Mouse (Mus musculus): ENCODE data around the gene Rbms2. TPM values are rescaled to one million over a fixed set of nuclear protein-coding genes. Genes with fewer than 3 reads are reported as not detected.
A peak's percentile ranks its signal among the peaks of the same experiment; 100 is the strongest.
"Not testable (repeated sequence)": the region's sequence is repeated elsewhere in the genome, so short reads cannot be mapped to it uniquely, and the experiment has no call there.

Gene Rbms2
- polyA plus RNA-seq, 1 experiment = 97.3 TPM

GRCm38 (mm10) chr10:128091564-128092505, 88.3 kb downstream of the Rbms2 start, which contains the start of gene Baz2a:
Gene Baz2a, plus strand, starts transcription at chr10:128091577.
- TF ChIP-seq MAX (IDR thresholded peaks at IDR 0.05; ENCODE audit: low read depth) (no peak), SRF (IDR thresholded peaks at IDR 0.05; ENCODE audit: control insufficient read depth, insufficient read length, low read depth) (no peak), POLR2AphosphoS2 (IDR thresholded peaks at IDR 0.05; ENCODE audit: insufficient read length, low read depth) (peak; percentile 52), TCF3 (IDR thresholded peaks at IDR 0.05; ENCODE audit: insufficient read length, low read depth) (no peak), REST (IDR thresholded peaks at IDR 0.05; ENCODE audit: insufficient read depth, insufficient read length) (no peak), POLR2A (IDR thresholded peaks at IDR 0.05; ENCODE audit: insufficient read length, low read depth) (peak; percentile 59), USF1 (IDR thresholded peaks at IDR 0.05; ENCODE audit: low read depth) (no peak), MYOD1 (IDR thresholded peaks at IDR 0.05; ENCODE audit: control insufficient read depth in 1 of 3, insufficient read length in 2 of 3, low read depth in 2 of 3) (no peak), TCF12 (IDR thresholded peaks at IDR 0.05; ENCODE audit: insufficient read depth, poor library complexity, severe bottlenecking) (no peak), E2F4 (IDR thresholded peaks at IDR 0.05; ENCODE audit: insufficient read depth) (no peak), CEBPB (IDR thresholded peaks at IDR 0.05; ENCODE audit: insufficient read depth, poor library complexity, severe bottlenecking) (no peak), MYOG (IDR thresholded peaks at IDR 0.05; ENCODE audit: control insufficient read depth in 1 of 3, insufficient read depth in 1 of 3, insufficient read length in 2 of 3, low read depth in 2 of 3) (peak in 1 of 3 experiments; percentile 9)
- Histone ChIP-seq H3K27me3 (ENCODE audit: control insufficient read depth, insufficient read depth, insufficient read length) (no peaks in the 10 kb centered on the region), H3ac (ENCODE audit: control insufficient read depth, insufficient read length) (peak within 1 kb of the TSS; percentile 9), H3K4me3 (peak within 1 kb of the TSS; percentile 69), H3K79me2 (ENCODE audit: control insufficient read depth, insufficient read depth) (peaks cover 18% of the 10 kb centered on the region), H3K4me2 (ENCODE audit: low read depth) (peak within 1 kb of the TSS; percentile 96), H3K36me3 (ENCODE audit: control insufficient read depth, insufficient read depth) (peaks cover 36% of the 10 kb centered on the region)

- H3K4me3 ChIP-seq = peak overlapping the region; percentile 69
- peak overlapping the region; percentile 96 for H3K4me2 ChIP-seq (ENCODE audit: low read depth)
- no peaks in the 10 kb centered on the region for H3K27me3 ChIP-seq (ENCODE audit: control insufficient read depth, insufficient read depth, insufficient read length)
- TF ChIP-seq POLR2AphosphoS2 (IDR thresholded peaks at IDR 0.05; ENCODE audit: insufficient read length, low read depth) (peak; percentile 93), TCF12 (IDR thresholded peaks at IDR 0.05; ENCODE audit: insufficient read depth, poor library complexity, severe bottlenecking) (no peak), POLR2A (IDR thresholded peaks at IDR 0.05; ENCODE audit: insufficient read length, low read depth) (peak; percentile 40)
- peaks cover 21% of the 10 kb centered on the region for H3K79me2 ChIP-seq (ENCODE audit: control insufficient read depth, insufficient read depth)
- H3K36me3 ChIP-seq (ENCODE audit: control insufficient read depth, insufficient read depth) = peaks cover 45% of the 10 kb centered on the region
- H3ac ChIP-seq (ENCODE audit: control insufficient read depth, insufficient read length) = peak overlapping the region; percentile 9
These were observed 89.2 kb downstream of the Rbms2 start for GRCm38 (mm10) chr10:128090651-128091563.

- peaks cover 25% of the 10 kb centered on the region for H3K79me2 ChIP-seq (ENCODE audit: control insufficient read depth, insufficient read depth)
- no peak overlapping the region for H3ac ChIP-seq (ENCODE audit: control insufficient read depth, insufficient read length)
- TF ChIP-seq MAX (IDR thresholded peaks at IDR 0.05; ENCODE audit: low read depth) (no peak), POLR2AphosphoS2 (IDR thresholded peaks at IDR 0.05; ENCODE audit: insufficient read length, low read depth) (peak; percentile 49)
- H3K4me2 ChIP-seq (ENCODE audit: low read depth) = no peak overlapping the region
- H3K36me3 ChIP-seq (ENCODE audit: control insufficient read depth, insufficient read depth) = peaks cover 56% of the 10 kb centered on the region
- H3K4me3 ChIP-seq = no peak overlapping the region
- no peaks in the 10 kb centered on the region for H3K27me3 ChIP-seq (ENCODE audit: control insufficient read depth, insufficient read depth, insufficient read length)
These were observed 90.3 kb downstream of the Rbms2 start for GRCm38 (mm10) chr10:128089842-128090241.

- Histone ChIP-seq H3K36me3 (ENCODE audit: control insufficient read depth, insufficient read depth) (peaks cover 56% of the 10 kb centered on the region), H3K27me3 (ENCODE audit: control insufficient read depth, insufficient read depth, insufficient read length) (no peaks in the 10 kb centered on the region), H3K4me3 (no peak overlapping the region), H3K79me2 (ENCODE audit: control insufficient read depth, insufficient read depth) (peaks cover 40% of the 10 kb centered on the region), H3K4me2 (ENCODE audit: low read depth) (no peak overlapping the region), H3ac (ENCODE audit: control insufficient read depth, insufficient read length) (no peak overlapping the region)
- TF ChIP-seq E2F4 (IDR thresholded peaks at IDR 0.05; ENCODE audit: insufficient read depth) = no peak
- peak; percentile 29 for TF ChIP-seq POLR2AphosphoS2 (IDR thresholded peaks at IDR 0.05; ENCODE audit: insufficient read length, low read depth)
These were observed 91.9 kb downstream of the Rbms2 start for GRCm38 (mm10) chr10:128088181-128088580.

- not testable (repeated sequence) for H3K4me3 ChIP-seq
These were observed 92.9 kb downstream of the Rbms2 start for GRCm38 (mm10) chr10:128087216-128087615.

More at GRCm38 (mm10) chr10:128087216-128087615, 92.9 kb downstream of the Rbms2 start:
- H3K27me3 ChIP-seq (ENCODE audit: control insufficient read depth, insufficient read depth, insufficient read length); H3K4me2 ChIP-seq (ENCODE audit: low read depth); H3ac ChIP-seq (ENCODE audit: control insufficient read depth, insufficient read length): not testable (repeated sequence)
- Histone ChIP-seq H3K36me3 (ENCODE audit: control insufficient read depth, insufficient read depth) (peaks cover 56% of the 10 kb centered on the region), H3K79me2 (ENCODE audit: control insufficient read depth, insufficient read depth) (peaks cover 46% of the 10 kb centered on the region)
